Mouse (Mus musculus) lung, adult 2 months (tissue): ENCODE data around the gene Olfr1436.

Experiments
- CTCF ChIP-seq: fragments of 200-500 bp; IDR thresholded peaks from 2 replicates; pipeline ENCODE4 v1.5.1; 2011; ENCODE audit warnings: mild to moderate bottlenecking, low read length, control low read depth; ENCODE audit not compliant: insufficient read depth
- POLR2A ChIP-seq: fragments of 200-500 bp; IDR thresholded peaks from 2 replicates; pipeline ENCODE4 v1.6.1; 2011; ENCODE audit warnings: low read depth, mild to moderate bottlenecking, control low read depth, low read length, borderline replicate concordance; ENCODE audit errors: extremely low read depth

DNA sequence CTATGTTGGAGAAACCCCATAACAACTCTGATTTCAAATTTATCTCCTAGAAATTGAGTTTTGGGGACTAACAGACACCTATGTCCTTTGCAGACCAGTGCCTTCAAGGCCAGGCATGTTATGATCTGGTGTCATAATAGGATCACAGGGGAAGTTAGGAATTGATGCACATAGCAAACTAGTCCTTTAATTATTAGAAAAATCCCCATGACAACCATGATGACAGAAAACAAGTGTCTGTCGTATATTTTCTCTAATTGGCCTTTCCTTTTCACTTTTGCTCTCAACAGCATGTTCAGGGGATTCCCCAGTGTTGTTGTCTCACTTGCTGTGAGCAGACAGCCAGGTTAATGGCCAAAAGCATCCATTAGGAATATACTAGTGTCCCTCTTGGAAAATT is 38.2 kb downstream of the Olfr1436 start, which contains the start of gene Olfr235:
- TF ChIP-seq POLR2A (no peak), CTCF (no peak)
